Mouse (Mus musculus) thymus, postnatal 14 days (tissue): ENCODE measurements around the gene Uchl5.

Source experiments
- DNase-seq: peaks from one replicate; pipeline ENCODE4 v3.0.0; 2021

Gene Uchl5

GRCm38 (mm10) chr1:143809062-143809461, 32.0 kb downstream of the Uchl5 start:
- no peak for DNase-seq

- DNase-seq = peak; percentile 89
Measured at GRCm38 (mm10) chr1:143813676-143814360, 36.7 kb downstream of the Uchl5 start.

DNA sequence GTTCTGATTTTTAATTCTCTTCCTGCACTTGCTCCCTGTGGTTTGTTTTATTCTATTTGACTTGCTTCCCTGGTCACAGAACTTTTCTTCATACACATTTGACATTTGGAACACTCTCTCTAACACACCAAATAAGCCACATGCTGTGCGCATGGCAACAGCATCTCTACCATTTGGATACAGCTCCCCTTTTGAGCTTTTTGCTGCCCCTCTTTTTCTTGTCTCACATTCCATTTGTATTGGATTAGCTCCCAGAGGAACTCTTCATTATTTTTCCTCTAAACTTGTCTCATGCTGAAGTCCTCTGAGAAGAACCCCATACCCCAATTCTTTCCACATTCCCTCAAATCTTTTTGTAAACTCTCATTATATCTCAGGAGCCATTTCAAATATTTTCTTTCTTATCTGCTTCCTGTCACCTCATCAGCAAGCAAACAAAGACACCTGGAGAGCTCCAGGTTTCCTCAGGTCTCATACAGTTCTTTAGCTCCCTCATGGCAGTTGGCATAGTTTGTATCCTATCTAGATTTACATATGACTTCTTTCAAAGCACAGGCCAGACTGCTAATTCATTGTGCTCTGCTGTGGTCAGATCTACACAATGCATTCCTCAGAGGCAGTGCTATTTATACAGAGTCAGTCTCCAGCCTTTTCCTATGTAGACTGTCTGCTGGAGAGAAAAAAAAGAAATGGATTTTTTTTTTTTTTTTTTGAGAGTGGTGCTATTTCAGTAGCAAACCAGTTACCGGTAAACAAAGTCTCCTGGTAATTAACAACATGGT, 43.2 kb downstream of the Uchl5 start:
- DNase-seq = no peak

DNA sequence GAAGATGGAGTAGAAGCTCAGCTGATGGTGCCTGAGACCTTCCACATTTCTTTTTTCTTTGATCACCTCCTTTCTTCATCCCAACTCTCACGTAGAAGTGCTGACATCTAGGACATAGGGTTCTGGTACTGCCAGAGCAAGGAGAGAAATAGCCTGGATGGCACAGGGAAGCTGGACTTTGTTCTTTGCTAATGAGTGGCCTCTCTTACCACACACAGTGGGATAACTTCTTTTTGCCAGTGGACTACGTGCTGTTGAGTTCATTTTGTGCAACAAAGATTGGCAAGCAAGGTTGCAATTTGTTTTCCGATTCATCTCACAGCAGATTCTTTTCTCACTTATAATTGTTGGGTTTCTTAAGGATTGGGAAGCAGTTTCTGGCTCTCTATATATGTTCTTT, 45.6 kb downstream of the Uchl5 start:
- DNase-seq = no peak

DNA sequence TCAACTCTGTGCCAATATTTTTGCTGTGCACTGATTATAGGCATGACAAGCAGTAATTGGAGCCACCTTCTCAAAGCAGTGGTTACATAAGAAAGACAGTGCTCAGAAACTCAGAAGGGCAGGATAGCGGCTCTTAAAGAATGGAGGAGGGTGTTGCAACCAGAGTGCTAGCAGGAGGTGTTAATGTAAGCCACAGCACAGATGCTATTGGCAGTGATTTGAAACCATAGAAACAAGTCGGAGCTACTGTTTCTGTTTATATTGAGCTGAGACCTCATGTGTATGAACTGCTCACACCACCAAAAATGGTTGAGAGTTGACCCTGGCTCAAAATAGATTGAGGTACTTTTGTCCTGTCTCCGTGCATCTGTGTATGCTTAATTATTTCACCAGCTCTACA, 53.6 kb downstream of the Uchl5 start:
- DNase-seq = no peak

DNA sequence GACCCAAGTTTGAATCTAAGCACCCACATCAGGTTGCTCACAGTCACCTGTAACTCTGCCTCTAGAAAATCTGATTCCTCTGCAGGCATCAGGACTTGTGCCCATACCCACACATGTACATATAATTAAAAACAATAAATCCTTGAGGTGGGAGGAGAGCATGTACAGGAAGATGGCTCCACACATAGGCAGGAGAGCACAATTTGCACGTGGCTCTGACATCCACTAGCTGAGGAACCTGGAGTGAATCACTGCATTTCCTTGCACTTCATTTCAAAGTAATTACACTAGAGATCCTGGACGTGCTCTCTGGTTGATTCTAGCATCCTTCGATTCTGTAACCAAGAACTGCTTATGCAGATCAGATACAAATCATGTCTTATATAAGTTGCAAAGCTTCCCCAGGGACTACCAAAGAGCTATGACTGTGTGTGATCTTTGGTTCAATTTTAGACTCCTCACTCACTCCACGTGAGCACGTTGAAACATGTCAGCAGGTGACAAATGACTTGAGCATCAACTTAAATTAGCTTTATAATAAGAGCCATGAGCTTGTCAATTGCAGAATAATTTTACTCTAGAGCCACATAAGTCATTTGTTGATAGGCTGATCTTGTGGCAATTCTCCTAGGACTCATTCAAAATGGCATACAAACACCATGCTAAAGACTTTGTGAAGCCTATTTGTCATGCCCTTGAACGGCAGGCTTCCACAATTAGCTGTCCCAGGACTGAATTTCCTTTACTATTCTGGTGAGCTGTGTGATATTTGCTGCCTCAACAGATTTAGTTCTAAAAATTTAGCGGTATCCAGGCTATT, 59.5 kb downstream of the Uchl5 start:
- DNase-seq = no peak

- DNase-seq = no peak
Measured at GRCm38 (mm10) chr1:143837681-143838080, 60.6 kb downstream of the Uchl5 start.

GRCm38 (mm10) chr1:143838896-143839410, 61.9 kb downstream of the Uchl5 start:
- no peak for DNase-seq

GRCm38 (mm10) chr1:143852329-143852728, 75.3 kb downstream of the Uchl5 start:
- no peak for DNase-seq

- no peak for DNase-seq
Measured at GRCm38 (mm10) chr1:143852779-143853358, 75.8 kb downstream of the Uchl5 start.

- DNase-seq = no peak
Measured at GRCm38 (mm10) chr1:143853691-143854115, 76.6 kb downstream of the Uchl5 start.

- DNase-seq = no peak
Measured at GRCm38 (mm10) chr1:143855706-143856105, 78.6 kb downstream of the Uchl5 start.
